Mouse (Mus musculus): ENCODE measurements around the gene 1500011B03Rik. TPM values are rescaled to one million over a fixed set of nuclear protein-coding genes. Genes with fewer than 3 reads are reported as not detected.

The 1500011B03Rik gene
- total RNA-seq, 2 experiments from 2014 or later, result 3.9 to 4.6 TPM

GRCm38 (mm10) chr5:114829740-114830139 is 6.5 kb upstream of the 1500011B03Rik start:
- Histone ChIP-seq H3K27ac (no peak overlapping the region), H3K4me3 (no peak overlapping the region)
- intact Hi-C loops (cut with DNase I), result no loop called here
- no peak for TF ChIP-seq CTCF (IDR thresholded peaks at IDR 0.05)
- no peak for DNase-seq

DNA sequence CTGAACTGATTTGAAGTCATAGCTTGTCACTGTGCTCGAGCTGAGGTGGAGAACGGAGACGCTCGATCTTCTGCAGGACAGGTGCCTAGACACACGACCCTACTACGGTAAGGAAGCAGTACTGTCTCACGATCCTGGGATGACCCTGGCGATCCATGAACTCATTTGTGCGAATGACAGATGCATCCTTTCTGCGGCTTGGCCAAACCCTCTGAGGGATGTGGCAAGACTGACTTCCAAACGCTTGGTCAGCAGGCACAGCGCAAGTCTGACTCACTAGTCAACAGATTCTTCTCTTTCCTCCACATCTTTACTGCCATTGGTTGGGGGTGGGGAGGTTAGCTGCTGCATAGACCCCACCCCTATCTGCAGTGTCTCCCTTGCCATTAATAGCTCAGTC is 4.2 kb upstream of the 1500011B03Rik start:
- no peak for DNase-seq
- no peak for TF ChIP-seq CTCF (IDR thresholded peaks at IDR 0.05)
- Histone ChIP-seq H3K27ac (no peak overlapping the region), H3K4me3 (no peak overlapping the region)
- intact Hi-C loops (cut with DNase I), result no loop called here

DNA sequence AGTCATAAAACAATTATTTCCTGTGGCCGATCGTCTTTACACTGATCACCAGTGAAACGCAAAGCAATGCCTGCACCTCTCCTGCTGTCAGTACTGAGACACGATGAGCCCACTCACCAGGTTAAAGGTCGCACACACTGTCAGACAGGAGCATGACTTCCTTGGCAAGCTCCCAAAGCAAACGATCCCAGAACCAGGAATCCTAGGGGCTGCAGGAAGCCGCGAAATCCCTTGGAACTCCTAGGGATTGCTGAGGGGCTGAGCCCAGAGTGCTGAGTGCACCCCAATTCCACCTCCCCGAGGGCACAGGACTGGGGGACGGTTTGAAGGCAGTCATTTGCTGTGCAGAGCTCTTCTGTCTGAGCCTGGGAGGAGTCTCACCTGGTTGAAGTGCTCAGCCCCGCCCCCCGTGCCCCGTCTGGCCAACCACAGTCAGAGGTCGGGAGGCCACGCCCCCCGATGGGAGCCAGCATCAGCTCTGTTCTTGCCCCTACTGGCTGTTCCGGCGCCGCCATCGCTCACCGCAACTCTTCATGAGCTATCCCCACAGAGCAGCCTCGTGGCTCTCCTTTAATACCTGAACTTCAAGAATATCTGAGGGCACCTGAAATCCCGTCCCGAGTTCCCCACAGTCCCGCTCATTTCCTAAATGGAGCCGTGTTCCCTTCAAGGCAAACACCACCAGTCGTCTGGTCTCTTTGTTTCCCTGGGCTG is 2.9 kb upstream of the 1500011B03Rik start:
- Histone ChIP-seq H3K27ac (no peak overlapping the region), H3K4me3 (peak overlapping the region; percentile 38)
- intact Hi-C loops (cut with DNase I), result no loop called here
- DNase-seq, result peak; percentile 53
- TF ChIP-seq CTCF (IDR thresholded peaks at IDR 0.05), result no peak

DNA sequence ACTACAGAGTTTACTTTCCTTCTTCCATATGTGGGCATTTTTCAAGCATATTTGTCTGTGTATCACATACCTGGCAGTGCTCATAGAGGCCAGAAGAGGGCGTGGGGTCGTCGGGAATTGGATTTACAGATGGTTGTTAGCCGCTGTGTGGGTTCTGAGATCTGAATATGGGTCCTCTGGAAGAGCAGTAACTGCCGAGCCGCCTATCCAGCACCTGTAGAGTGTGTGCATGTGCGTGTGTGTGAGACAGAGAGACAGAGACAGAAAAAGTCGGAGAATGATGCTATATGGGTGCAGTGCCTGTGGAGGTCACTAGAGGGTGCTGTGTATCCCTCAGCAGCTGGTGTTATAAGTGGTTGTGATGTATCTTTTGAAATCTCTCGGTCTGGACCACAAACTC is 929 bp upstream of the 1500011B03Rik start:
- H3K27ac ChIP-seq, result no peak overlapping the region
- peak; percentile 81 for TF ChIP-seq CTCF (IDR thresholded peaks at IDR 0.05)
- peak overlapping the region; percentile 2; the same call in 1 of the 2 replicates for H3K4me3 ChIP-seq
- no peak for DNase-seq
- intact Hi-C loops (cut with DNase I), result no loop called here

- TF ChIP-seq CTCF (IDR thresholded peaks at IDR 0.05), result no peak
- no peak overlapping the region for H3K4me3 ChIP-seq
- DNase-seq, result no peak
- intact Hi-C loops (cut with DNase I), result no loop called here
- H3K27ac ChIP-seq, result no peak overlapping the region
Measured at GRCm38 (mm10) chr5:114818124-114818523, 5.1 kb downstream of the 1500011B03Rik start.

GRCm38 (mm10) chr5:114816599-114816998 is 6.7 kb downstream of the 1500011B03Rik start:
- Histone ChIP-seq H3K4me3 (no peak overlapping the region), H3K27ac (no peak overlapping the region)
- intact Hi-C loops (cut with DNase I), result no loop called here
- DNase-seq, result no peak
- TF ChIP-seq CTCF (IDR thresholded peaks at IDR 0.05), result no peak

DNA sequence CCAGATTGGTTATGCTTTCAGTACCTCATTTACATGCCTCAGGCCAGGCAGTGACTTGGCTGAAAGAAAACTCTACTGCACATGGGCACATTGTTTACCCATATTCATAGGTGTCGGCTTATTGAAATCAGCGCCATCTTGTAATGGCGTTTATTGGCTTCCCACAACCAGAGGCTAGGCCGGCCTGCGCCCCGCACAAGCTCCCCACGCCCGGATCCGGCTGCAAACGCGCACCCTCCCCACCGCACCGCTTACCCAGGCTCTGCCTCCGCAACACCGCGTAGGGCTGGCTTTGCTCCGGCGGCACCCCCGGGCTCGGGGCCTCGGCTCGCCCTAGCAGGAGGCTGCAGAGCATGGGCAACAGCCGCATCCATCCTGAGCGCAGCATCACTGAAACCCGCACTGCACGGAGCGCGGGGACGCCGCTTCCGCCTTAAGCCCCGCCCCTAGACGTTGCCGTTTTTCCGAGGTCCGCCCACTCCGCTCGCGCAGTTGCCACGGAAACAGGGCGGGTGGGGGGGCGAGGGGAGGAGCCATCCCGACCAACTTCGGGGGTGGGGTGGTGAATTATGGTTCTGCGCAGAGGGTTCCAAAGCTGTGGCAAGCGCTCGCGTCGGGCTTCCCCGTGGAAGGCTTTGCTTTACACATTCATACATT is 9.6 kb downstream of the 1500011B03Rik start:
- TF ChIP-seq CTCF (IDR thresholded peaks at IDR 0.05), result no peak
- intact Hi-C loops (cut with DNase I), result no loop called here
- DNase-seq, result peak; percentile 89
- peak overlapping the region; percentile 88 for H3K4me3 ChIP-seq
- peak overlapping the region; percentile 75 for H3K27ac ChIP-seq

GRCm38 (mm10) chr5:114809826-114810225 is 13.4 kb downstream of the 1500011B03Rik start:
- no peak for DNase-seq
- intact Hi-C loops (cut with DNase I), result loop anchor here (5.0 kb wide), 1 partner anchor 38 kb away; the partner anchor contains the start of gene Ankrd13a
- TF ChIP-seq CTCF (IDR thresholded peaks at IDR 0.05), result no peak

DNA sequence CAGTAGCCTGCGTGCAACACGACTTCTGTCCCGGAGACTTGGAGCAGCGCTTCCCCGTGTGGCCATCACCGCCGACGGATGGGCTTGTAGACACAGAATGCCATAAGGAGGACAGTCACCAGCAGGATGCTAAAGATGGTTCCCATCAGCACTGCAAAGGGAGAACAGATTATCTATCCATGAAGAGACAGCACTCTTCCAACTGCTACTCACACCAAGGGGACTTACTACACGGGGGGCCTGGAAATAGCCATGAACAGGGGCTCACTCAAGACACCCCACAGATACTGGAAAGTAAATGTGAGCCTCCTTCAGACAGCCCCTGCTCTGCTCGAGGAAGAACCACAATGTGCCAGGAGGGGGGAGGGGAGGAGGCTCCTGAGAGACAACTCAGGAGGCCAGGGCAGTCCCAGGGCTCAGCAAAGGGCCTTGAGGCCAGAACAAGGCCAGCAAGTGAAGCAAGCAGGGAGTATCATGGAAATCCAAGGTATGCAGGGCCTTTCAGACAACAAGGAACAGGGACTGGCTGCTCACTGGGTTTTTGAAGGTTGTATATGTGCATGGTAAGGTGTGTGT is 14.0 kb downstream of the 1500011B03Rik start:
- Histone ChIP-seq H3K4me3 (no peak overlapping the region), H3K27ac (no peak overlapping the region)
- DNase-seq, result no peak
- intact Hi-C loops (cut with DNase I), result loop anchor here (5.0 kb wide), 1 partner anchor 37 kb away; the partner anchor contains the start of gene Ankrd13a
- no peak for TF ChIP-seq CTCF (IDR thresholded peaks at IDR 0.05)

More at GRCm38 (mm10) chr5:114809826-114810225, 13.4 kb downstream of the 1500011B03Rik start:
- Histone ChIP-seq H3K4me3 (no peak overlapping the region), H3K27ac (no peak overlapping the region)

DNA sequence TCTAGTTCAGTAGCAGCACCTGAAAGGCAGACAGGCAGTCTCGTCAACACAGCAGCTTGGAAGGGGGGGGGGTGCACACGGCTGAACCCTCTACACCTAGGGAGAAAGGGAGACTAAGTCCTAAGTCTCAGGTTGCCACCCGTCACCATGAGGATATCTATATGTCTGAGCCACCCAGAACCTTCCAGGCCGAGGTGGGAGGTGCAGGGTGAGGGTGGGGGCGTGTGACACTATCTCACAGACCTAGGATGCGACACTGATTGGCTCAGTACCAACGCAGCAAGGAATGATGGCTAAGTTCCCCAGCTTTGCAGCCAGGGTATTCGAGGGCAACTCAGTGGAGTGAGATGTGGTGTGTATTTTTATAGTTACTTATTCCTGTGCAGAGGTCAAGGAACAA is 14.9 kb downstream of the 1500011B03Rik start:
- intact Hi-C loops (cut with DNase I), result loop anchor here (5.0 kb wide), 1 partner anchor 36 kb away; the partner anchor contains the start of gene Ankrd13a
- no peak for TF ChIP-seq CTCF (IDR thresholded peaks at IDR 0.05)
- no peak overlapping the region for H3K27ac ChIP-seq
- no peak overlapping the region for H3K4me3 ChIP-seq
- no peak for DNase-seq

DNA sequence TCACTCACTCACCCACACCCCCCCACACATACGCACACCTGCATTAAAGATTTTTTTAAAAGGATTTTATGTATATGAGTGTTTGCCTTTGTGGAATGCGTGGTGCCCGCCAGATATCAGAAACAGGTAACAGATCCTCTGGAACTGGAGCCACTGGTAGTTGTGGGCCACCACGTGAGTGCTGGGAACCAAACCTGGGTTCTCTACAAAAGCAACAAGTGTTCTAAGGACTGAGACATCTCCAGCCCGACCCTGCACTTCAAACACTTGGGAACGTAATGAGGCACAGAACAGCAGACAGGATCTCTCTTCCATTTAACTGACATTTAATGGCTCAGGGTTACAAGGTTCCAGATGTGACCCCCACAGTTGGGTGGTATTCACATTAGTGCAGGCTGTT is 15.4 kb downstream of the 1500011B03Rik start:
- no peak overlapping the region for H3K27ac ChIP-seq
- intact Hi-C loops (cut with DNase I), result loop anchor here (5.0 kb wide), 1 partner anchor 36 kb away; the partner anchor contains the start of gene Ankrd13a

GRCm38 (mm10) chr5:114807468-114807867 is 15.8 kb downstream of the 1500011B03Rik start:
- H3K27ac ChIP-seq, result no peak overlapping the region
- no peak for TF ChIP-seq CTCF (IDR thresholded peaks at IDR 0.05)
- DNase-seq, result no peak
- intact Hi-C loops (cut with DNase I), result loop anchor here (5.0 kb wide), 1 partner anchor 35 kb away; the partner anchor contains the start of gene Ankrd13a
- H3K4me3 ChIP-seq, result no peak overlapping the region

More for the DNA sequence above, 15.4 kb downstream of the 1500011B03Rik start:
- TF ChIP-seq CTCF (IDR thresholded peaks at IDR 0.05), result no peak
- H3K4me3 ChIP-seq, result no peak overlapping the region
- no peak for DNase-seq

DNA sequence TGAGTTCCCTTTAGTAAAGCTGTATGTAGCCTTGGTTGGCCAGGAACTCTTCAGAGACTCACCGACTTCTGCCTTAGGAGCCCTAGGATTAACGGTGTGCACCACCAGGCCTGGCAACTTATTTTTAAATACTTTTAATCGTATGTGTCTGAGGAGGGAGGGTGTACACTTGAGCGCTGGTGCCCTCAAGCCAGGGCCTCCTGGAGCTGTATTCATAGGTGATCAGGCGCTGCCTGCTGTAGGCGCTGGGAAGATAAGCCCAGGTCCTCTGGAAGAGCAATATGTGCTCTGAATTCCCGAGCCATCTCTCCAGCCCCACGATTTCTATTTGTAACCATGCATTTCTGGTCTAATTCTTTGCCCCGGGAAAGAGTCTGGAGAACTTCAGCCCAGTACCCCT is 16.2 kb downstream of the 1500011B03Rik start:
- DNase-seq, result no peak
- Histone ChIP-seq H3K4me3 (no peak overlapping the region), H3K27ac (peak overlapping the region; percentile 84)
- TF ChIP-seq CTCF (IDR thresholded peaks at IDR 0.05), result no peak
- intact Hi-C loops (cut with DNase I), result loop anchor here (5.0 kb wide), 1 partner anchor 35 kb away; the partner anchor contains the start of gene Ankrd13a
